Mouse (Mus musculus) neural tube, embryonic 14.5 days (tissue): Measurements from ENCODE around the gene Tgfbr3l. TPM values are rescaled to one million over a fixed set of nuclear protein-coding genes. Genes with fewer than 3 reads are reported as not detected.
"Not testable (repeated sequence)": the region's sequence is repeated elsewhere in the genome, so short reads cannot be mapped to it uniquely, and the experiment has no call there.

Source experiments
- ATAC-seq: fragments of 200-750 bp; cut with Nextera tagmentation; 2 replicates; pipeline ENCODE4 v1.8.0; 2017; ENCODE audit warnings: low read depth, mild to moderate bottlenecking, moderate TSS enrichment, moderate library complexity
- H3K27ac ChIP-seq: fragments of 300-500 bp; sonication (generic); 2 replicates; pipeline ENCODE4 v1.5.1; 2014; ENCODE audit warnings: low read depth, mild to moderate bottlenecking, control low read depth, low read length, moderate library complexity, mixed read lengths
- H3K27me3 ChIP-seq: fragments of 300-500 bp; sonication (generic); 2 replicates; pipeline ENCODE4 v1.6.1; 2014; ENCODE audit warnings: low read length; ENCODE audit not compliant: control insufficient read depth, insufficient read depth
- H3K36me3 ChIP-seq: fragments of 300-500 bp; sonication (generic); 2 replicates; pipeline ENCODE4 v1.6.1; 2014; ENCODE audit warnings: low read length, mixed read lengths; ENCODE audit not compliant: control insufficient read depth, insufficient read depth
- H3K4me1 ChIP-seq: fragments of 300-500 bp; sonication (generic); 2 replicates; pipeline ENCODE4 v1.6.1; 2014; ENCODE audit warnings: low read length; ENCODE audit not compliant: control insufficient read depth, insufficient read depth
- H3K4me2 ChIP-seq: fragments of 300-500 bp; sonication (generic); 2 replicates; pipeline ENCODE4 v1.6.1; 2014; ENCODE audit warnings: mild to moderate bottlenecking, low read depth, low read length, control low read depth
- H3K4me3 ChIP-seq: fragments of 300-500 bp; sonication (generic); 2 replicates; pipeline ENCODE4 v1.5.1; 2014; ENCODE audit warnings: low read depth, low read length, control low read depth, mixed read lengths
- H3K9ac ChIP-seq: fragments of 300-500 bp; sonication (generic); replicated peaks from 2 replicates; pipeline ENCODE4 v1.6.1; 2014; ENCODE audit warnings: low read depth, mild to moderate bottlenecking, control low read depth, low read length, mixed read lengths
- H3K9me3 ChIP-seq: fragments of 300-500 bp; sonication (generic); 2 replicates; pipeline ENCODE4 v1.6.1; 2016; ENCODE audit warnings: low read length; ENCODE audit not compliant: control insufficient read depth
- WGBS: fragments of 180-500 bp; shearing (Covaris S2); extraction: QIAGEN DNeasy Blood & Tissue Kit; methylation state at CpG from one replicate; pipeline ENCODE4 v1.1.7; 2014; 5-methylcytosine and 5-hydroxymethylcytosine counted together
- polyA plus RNA-seq: library from polyadenylated mRNA; unstranded; fragments of >200 nt; fragmentation: Nextera tagmentation; extraction: Ambion mirVana; gene quantifications from 2 replicates; pipeline ENCODE4 v1.2.1, GENCODE M21; 2014

The Tgfbr3l gene
- polyA plus RNA-seq, 1 experiment from 2014 or later, result 4.2 TPM

GRCm38 (mm10) chr8:4249213-4249612 lies 1.2 kb downstream of the Tgfbr3l start:
- Histone ChIP-seq H3K4me2 (no peak overlapping the region), H3K9me3 (no peaks in the 10 kb centered on the region), H3K36me3 (peaks cover 38% of the 10 kb centered on the region), H3K4me1 (peaks cover 4% of the 10 kb centered on the region), H3K9ac (no peak overlapping the region), H3K27ac (no peak overlapping the region), H3K4me3 (no peak overlapping the region), H3K27me3 (no peaks in the 10 kb centered on the region)
- no peak for ATAC-seq
- 12% methylated on average over 29 of the region's 29 CpGs for WGBS

GRCm38 (mm10) chr8:4250306-4250970 lies 2.4 kb downstream of the Tgfbr3l start:
- ATAC-seq, result peak; percentile 9; the same call in 1 of the 2 replicates
- Histone ChIP-seq H3K4me2 (no peak overlapping the region), H3K36me3 (peaks cover 26% of the 10 kb centered on the region), H3K9ac (no peak overlapping the region), H3K4me3 (no peak overlapping the region), H3K4me1 (peaks cover 7% of the 10 kb centered on the region), H3K27me3 (no peaks in the 10 kb centered on the region), H3K27ac (no peak overlapping the region), H3K9me3 (no peaks in the 10 kb centered on the region)
- WGBS, result 28% methylated on average over 26 of the region's 26 CpGs

GRCm38 (mm10) chr8:4252116-4252760 lies 4.2 kb downstream of the Tgfbr3l start:
- Histone ChIP-seq H3K4me1 (peaks cover 13% of the 10 kb centered on the region), H3K27me3 (no peaks in the 10 kb centered on the region), H3K27ac (peak overlapping the region; percentile 88), H3K36me3 (peaks cover 21% of the 10 kb centered on the region), H3K4me3 (peak overlapping the region; percentile 92), H3K4me2 (peak overlapping the region; percentile 47), H3K9me3 (no peaks in the 10 kb centered on the region), H3K9ac (peak overlapping the region; percentile 86; the same call in 1 of the 2 replicates)
- 0 out of 2 replicates have a peak, but pooled peaks have one; percentile 0 for ATAC-seq
- WGBS, result 45% methylated on average over 8 of the region's 8 CpGs

GRCm38 (mm10) chr8:4252934-4253841 lies 5.2 kb downstream of the Tgfbr3l start, which contains the start of gene Snapc2:
Snapc2 (plus strand) TSS chr8:4253080.
- H3K4me1 ChIP-seq, result peaks cover 22% of the 10 kb centered on the region
- H3K9me3 ChIP-seq, result no peaks in the 10 kb centered on the region
- H3K36me3 ChIP-seq, result peaks cover 17% of the 10 kb centered on the region
- peak within 1 kb of the TSS; percentile 86 for H3K9ac ChIP-seq
- ATAC-seq, result peak; percentile 89
- peak within 1 kb of the TSS; percentile 47 for H3K4me2 ChIP-seq
- under 1% methylated on average over 69 of the region's 69 CpGs for WGBS
- H3K27ac ChIP-seq, result peak within 1 kb of the TSS; percentile 88
- no peaks in the 10 kb centered on the region for H3K27me3 ChIP-seq
- H3K4me3 ChIP-seq, result peak within 1 kb of the TSS; percentile 92

GRCm38 (mm10) chr8:4254001-4254400 lies 6.0 kb downstream of the Tgfbr3l start:
- no peaks in the 10 kb centered on the region for H3K9me3 ChIP-seq
- peaks cover 22% of the 10 kb centered on the region for H3K4me1 ChIP-seq
- H3K27me3 ChIP-seq, result no peaks in the 10 kb centered on the region
- ATAC-seq, result no peak
- peak overlapping the region; percentile 47 for H3K4me2 ChIP-seq
- 64% methylated on average over 6 of the region's 6 CpGs for WGBS
- H3K36me3 ChIP-seq, result peaks cover 12% of the 10 kb centered on the region
- H3K9ac ChIP-seq, result peak overlapping the region; percentile 86; the same call in 1 of the 2 replicates
- peak overlapping the region; percentile 92 for H3K4me3 ChIP-seq
- H3K27ac ChIP-seq, result peak overlapping the region; percentile 88

GRCm38 (mm10) chr8:4255471-4255870 lies 7.5 kb downstream of the Tgfbr3l start:
- not testable (repeated sequence) for H3K27me3 ChIP-seq, H3K4me2 ChIP-seq, ATAC-seq, H3K9me3 ChIP-seq, H3K4me3 ChIP-seq, H3K9ac ChIP-seq, H3K27ac ChIP-seq
- peaks cover 11% of the 10 kb centered on the region for H3K36me3 ChIP-seq
- H3K4me1 ChIP-seq, result peaks cover 31% of the 10 kb centered on the region
- 92% methylated on average over 7 of the region's 7 CpGs for WGBS

- H3K4me2 ChIP-seq, result peak overlapping the region; percentile 65
- H3K9me3 ChIP-seq, result no peaks in the 10 kb centered on the region
- H3K27ac ChIP-seq, result peak overlapping the region; percentile 39
- ATAC-seq, result no peak
- peaks cover 20% of the 10 kb centered on the region for H3K36me3 ChIP-seq
- H3K27me3 ChIP-seq, result no peaks in the 10 kb centered on the region
- H3K4me1 ChIP-seq, result peaks cover 31% of the 10 kb centered on the region
- WGBS, result 48% methylated on average over 4 of the region's 4 CpGs
- H3K4me3 ChIP-seq, result peak overlapping the region; percentile 87; the same call in 1 of the 2 replicates
- peak overlapping the region; percentile 97; the same call in 1 of the 2 replicates for H3K9ac ChIP-seq
These were observed 8.9 kb downstream of the Tgfbr3l start for GRCm38 (mm10) chr8:4256911-4257310.

- H3K4me3 ChIP-seq, result peak overlapping the region; percentile 87
- H3K9me3 ChIP-seq, result no peaks in the 10 kb centered on the region
- H3K36me3 ChIP-seq, result peaks cover 22% of the 10 kb centered on the region
- peak overlapping the region; percentile 65 for H3K4me2 ChIP-seq
- peak overlapping the region; percentile 94 for H3K27ac ChIP-seq
- peak overlapping the region; percentile 97 for H3K9ac ChIP-seq
- peaks cover 31% of the 10 kb centered on the region for H3K4me1 ChIP-seq
- ATAC-seq, result no peak
- 63% methylated on average over 4 of the region's 4 CpGs for WGBS
- no peaks in the 10 kb centered on the region for H3K27me3 ChIP-seq
These were observed 9.3 kb downstream of the Tgfbr3l start for GRCm38 (mm10) chr8:4257350-4257749.
